Mouse (Mus musculus) kidney, adult 9 months (tissue): ENCODE measurements at regions not wholly inside any gene's neighbourhood (a gene's known extent, or its start where the extent isn't known, plus 50 kb on each side); places are given as distances from the start of the nearest gene placed in this dataset.

Source experiments
- DNase-seq: peaks from one replicate; pipeline ENCODE4 v3.0.0; 2022

- no peak for DNase-seq
Observed at GRCm38 (mm10) chr2:82360224-82360623, 307.2 kb downstream of the Zfp804a start.

- no peak for DNase-seq
Observed at GRCm38 (mm10) chr2:82373152-82373551, 320.1 kb downstream of the Zfp804a start.

GRCm38 (mm10) chr2:82378476-82378875, 325.5 kb downstream of the Zfp804a start:
- DNase-seq, result no peak

- no peak for DNase-seq
Observed at GRCm38 (mm10) chr2:82385123-82385522, 332.1 kb downstream of the Zfp804a start.

GRCm38 (mm10) chr2:82387744-82388143, 334.7 kb downstream of the Zfp804a start:
- peak; percentile 5 for DNase-seq

- DNase-seq, result peak; percentile 80
Observed at GRCm38 (mm10) chr2:82395426-82395825, 342.4 kb downstream of the Zfp804a start.

GRCm38 (mm10) chr2:82445706-82446105, 392.7 kb downstream of the Zfp804a start:
- DNase-seq, result peak; percentile 62

GRCm38 (mm10) chr2:82455743-82456142, 402.7 kb downstream of the Zfp804a start:
- no peak for DNase-seq
